Mouse (Mus musculus) olfactory bulb, adult 2 months (tissue): ENCODE measurements around the gene Fyn.

Experiments
- CTCF ChIP-seq: fragments of 200-500 bp; IDR thresholded peaks from 2 replicates; pipeline ENCODE4 v1.5.1; 2012; ENCODE audit warnings: low read depth, mild to moderate bottlenecking, low read length, moderate library complexity; ENCODE audit not compliant: insufficient read depth
- POLR2A ChIP-seq: fragments of 200-500 bp; IDR thresholded peaks from 2 replicates; pipeline ENCODE4 v1.6.1; 2012; ENCODE audit warnings: mild to moderate bottlenecking, low read depth, low read length, moderate library complexity; ENCODE audit not compliant: insufficient read depth

DNA sequence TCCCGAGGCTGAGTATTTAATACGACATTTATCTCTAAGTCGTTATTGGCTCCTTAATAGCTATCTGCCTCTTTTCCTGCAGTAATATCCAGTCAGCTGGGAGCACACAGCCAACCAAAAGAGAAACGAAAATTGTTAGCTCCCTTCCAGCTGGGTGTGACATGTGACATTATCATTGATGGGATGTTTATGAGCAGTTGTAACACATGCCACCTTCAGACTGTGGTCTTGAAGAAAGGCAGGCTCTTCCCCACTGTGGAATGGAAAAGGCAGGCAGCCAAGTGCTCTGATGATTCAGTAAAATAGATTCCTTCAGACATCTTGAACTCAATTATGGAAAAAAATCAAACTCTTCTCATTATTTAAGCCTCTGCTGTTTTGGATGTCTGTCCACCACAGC is 46.5 kb upstream of the Fyn start:
- TF ChIP-seq CTCF: no peak
- TF ChIP-seq POLR2A: no peak
